Mouse (Mus musculus) lung, adult 2 months (tissue): ENCODE data around the gene Epb41.

Experiments
- CTCF ChIP-seq: fragments of 200-500 bp; IDR thresholded peaks from 2 replicates; pipeline ENCODE4 v1.5.1; 2011; ENCODE audit warnings: mild to moderate bottlenecking, low read length, control low read depth; ENCODE audit not compliant: insufficient read depth
- POLR2A ChIP-seq: fragments of 200-500 bp; IDR thresholded peaks from 2 replicates; pipeline ENCODE4 v1.6.1; 2011; ENCODE audit warnings: low read depth, mild to moderate bottlenecking, control low read depth, low read length, borderline replicate concordance; ENCODE audit errors: extremely low read depth

GRCm38 (mm10) chr4:132029851-132030741 is 45.0 kb downstream of the Epb41 start:
- TF ChIP-seq POLR2A (no peak), CTCF (no peak)
